Mouse (Mus musculus) heart, postnatal 14 days (tissue): ENCODE data around the gene Lrguk. TPM values are rescaled to one million over a fixed set of nuclear protein-coding genes. Genes with fewer than 3 reads are reported as not detected.

Experiments
- DNase-seq, 2 experiments: peaks; one replicate each; pipeline ENCODE4 v3.0.0; 2021 to 2022
- intact Hi-C: fragments of 180-260 bp; cut with DNase I; formaldehyde crosslinking; loops from one replicate; pipeline ENCODE4 v1.15.1; 2025
- total RNA-seq, 2 experiments: library from RNA; stranded (reverse); gene quantifications; 2 replicates each; pipeline ENCODE4 v1.2.3; 2021

Lrguk gene
- total RNA-seq, 2 experiments from 2014 or later, result 0.10 to 0.20 TPM

- DNase-seq, result no peak
- intact Hi-C loops, result no loop called here
Measured at GRCm38 (mm10) chr6:34129261-34129660, 100.0 kb downstream of the Lrguk start.

- DNase-seq, result no peak
- intact Hi-C loops, result no loop called here
Measured at GRCm38 (mm10) chr6:34132391-34132790, 103.1 kb downstream of the Lrguk start.

- no peak for DNase-seq
- intact Hi-C loops, result no loop called here
Measured at GRCm38 (mm10) chr6:34138366-34138765, 109.1 kb downstream of the Lrguk start.

GRCm38 (mm10) chr6:34142931-34143330 is 113.7 kb downstream of the Lrguk start:
- DNase-seq, result no peak
- intact Hi-C loops, result no loop called here

GRCm38 (mm10) chr6:34146042-34146441 is 116.8 kb downstream of the Lrguk start:
- intact Hi-C loops, result no loop called here
- DNase-seq, result no peak

GRCm38 (mm10) chr6:34148021-34148420 is 118.8 kb downstream of the Lrguk start:
- DNase-seq, result no peak
- intact Hi-C loops, result no loop called here

GRCm38 (mm10) chr6:34148639-34149038 is 119.4 kb downstream of the Lrguk start:
- DNase-seq, result no peak
- intact Hi-C loops, result no loop called here

- DNase-seq, result no peak
- intact Hi-C loops, result no loop called here
Measured at GRCm38 (mm10) chr6:34149066-34149465, 119.8 kb downstream of the Lrguk start.

GRCm38 (mm10) chr6:34149821-34150220 is 120.6 kb downstream of the Lrguk start:
- intact Hi-C loops, result no loop called here
- DNase-seq, result no peak

GRCm38 (mm10) chr6:34153069-34154052 is 124.1 kb downstream of the Lrguk start:
- no peak for DNase-seq
- intact Hi-C loops, result no loop called here

- intact Hi-C loops, result no loop called here
- no peak for DNase-seq
Measured at GRCm38 (mm10) chr6:34154202-34154601, 125.0 kb downstream of the Lrguk start.

- intact Hi-C loops, result no loop called here
- no peak for DNase-seq
Measured at GRCm38 (mm10) chr6:34155137-34155804, 126.0 kb downstream of the Lrguk start.

- DNase-seq, result no peak
- intact Hi-C loops, result no loop called here
Measured at GRCm38 (mm10) chr6:34156057-34156456, 126.8 kb downstream of the Lrguk start.

GRCm38 (mm10) chr6:34156841-34157748 is 127.8 kb downstream of the Lrguk start:
- no peak for DNase-seq

GRCm38 (mm10) chr6:34159998-34160815 is 131.0 kb downstream of the Lrguk start:
- intact Hi-C loops, result no loop called here
- no peak for DNase-seq

More at GRCm38 (mm10) chr6:34156841-34157748, 127.8 kb downstream of the Lrguk start:
- intact Hi-C loops, result no loop called here

- no peak for DNase-seq
- intact Hi-C loops, result no loop called here
Measured at GRCm38 (mm10) chr6:34160816-34161310, 131.6 kb downstream of the Lrguk start.

GRCm38 (mm10) chr6:34161511-34161910 is 132.3 kb downstream of the Lrguk start:
- intact Hi-C loops, result no loop called here
- no peak for DNase-seq

- DNase-seq, result no peak
- intact Hi-C loops, result no loop called here
Measured at GRCm38 (mm10) chr6:34162607-34163006, 133.4 kb downstream of the Lrguk start.

- DNase-seq, result no peak
- intact Hi-C loops, result no loop called here
Measured at GRCm38 (mm10) chr6:34163014-34163413, 133.8 kb downstream of the Lrguk start.
